Mouse (Mus musculus): ENCODE data around the gene Cdkal1.

- TF ChIP-seq MAFK (IDR thresholded peaks at IDR 0.05; ENCODE audit: insufficient read depth, low read depth, low read length) (no peak), HCFC1 (IDR thresholded peaks at IDR 0.05; ENCODE audit: borderline replicate concordance, insufficient read depth, low read length) (no peak), ZNF384 (IDR thresholded peaks at IDR 0.05; ENCODE audit: low read depth, low read length) (no peak), ZC3H11A (IDR thresholded peaks at IDR 0.05; ENCODE audit: borderline replicate concordance, low read depth, low read length) (no peak), CHD2 (IDR thresholded peaks at IDR 0.05; ENCODE audit: low read depth, low read length) (no peak)
Measured at GRCm38 (mm10) chr13:29415967-29416366, 439.5 kb downstream of the Cdkal1 start.

All from ES-E14 (cell line).